Mouse (Mus musculus) forebrain, postnatal 0 days (tissue): ENCODE results near the gene Psmd10. TPM values are rescaled to one million over a fixed set of nuclear protein-coding genes. Genes with fewer than 3 reads are reported as not detected.
A peak's percentile ranks its signal among the peaks of the same experiment; 100 is the strongest.

Experiments
- ATAC-seq: fragments of 200-750 bp; cut with Nextera tagmentation; 2 replicates; pipeline ENCODE4 v1.8.0; 2017; ENCODE audit warnings: mild to moderate bottlenecking, moderate library complexity
- DNase-seq: peaks from one replicate; pipeline ENCODE4 v3.0.0-alpha.2; 2015
- H3K27ac ChIP-seq: fragments of 300-500 bp; sonication (generic); 2 replicates; pipeline ENCODE4 v1.5.1; 2014; ENCODE audit warnings: low read depth, mild to moderate bottlenecking, antibody characterized with exemption, low read length, moderate library complexity, mixed read lengths
- H3K27me3 ChIP-seq: fragments of 300-500 bp; sonication (generic); 2 replicates; pipeline ENCODE4 v1.6.1; 2014; ENCODE audit warnings: mild to moderate bottlenecking, low read length, mixed read lengths; ENCODE audit not compliant: insufficient read depth
- H3K36me3 ChIP-seq: fragments of 300-500 bp; sonication (generic); 2 replicates; pipeline ENCODE4 v1.6.1; 2014; ENCODE audit warnings: mild to moderate bottlenecking, moderate library complexity; ENCODE audit not compliant: insufficient read depth
- H3K4me1 ChIP-seq: fragments of 300-500 bp; sonication (generic); 2 replicates; pipeline ENCODE4 v1.6.1; 2014; ENCODE audit warnings: antibody characterized with exemption; ENCODE audit not compliant: insufficient read depth
- H3K4me2 ChIP-seq: fragments of 300-500 bp; sonication (generic); 2 replicates; pipeline ENCODE4 v1.6.1; 2014; ENCODE audit warnings: low read depth, mild to moderate bottlenecking, moderate library complexity
- H3K4me3 ChIP-seq: fragments of 300-500 bp; sonication (generic); 2 replicates; pipeline ENCODE4 v1.5.1; 2014; ENCODE audit warnings: low read depth, low read length, mixed read lengths
- H3K9ac ChIP-seq: fragments of 300-500 bp; sonication (generic); 2 replicates; pipeline ENCODE4 v1.6.1; 2014; ENCODE audit warnings: mild to moderate bottlenecking
- H3K9me3 ChIP-seq: fragments of 300-500 bp; sonication (generic); 2 replicates; pipeline ENCODE4 v1.6.1; 2016; ENCODE audit warnings: low read length
- CTCF ChIP-seq: sonication (generic); IDR thresholded peaks from 2 replicates; pipeline ENCODE4 v1.5.1; 2016; ENCODE audit warnings: antibody characterized with exemption, control low read depth, low read depth
- WGBS: fragments of 180-500 bp; shearing (Covaris S2); extraction: QIAGEN DNeasy Blood & Tissue Kit; methylation state at CpG from one replicate; pipeline ENCODE4 v1.1.7; 2014; 5-methylcytosine and 5-hydroxymethylcytosine counted together
- polyA plus RNA-seq: library from polyadenylated mRNA; unstranded; fragments of >200 nt; fragmentation: Nextera tagmentation; extraction: Ambion mirVana; gene quantifications from 2 replicates; pipeline ENCODE4 v1.2.1, GENCODE M21; 2015
- total RNA-seq: library from RNA; depleted of rRNA; stranded (reverse); fragments of >200 nt; gene quantifications from 2 replicates; pipeline ENCODE4 v1.2.3, GENCODE M21; 2014; rRNA removed

The Psmd10 gene
- total and polyA plus RNA-seq, 2 experiments from 2014 or later: 20.2 to 35.2 TPM

DNA sequence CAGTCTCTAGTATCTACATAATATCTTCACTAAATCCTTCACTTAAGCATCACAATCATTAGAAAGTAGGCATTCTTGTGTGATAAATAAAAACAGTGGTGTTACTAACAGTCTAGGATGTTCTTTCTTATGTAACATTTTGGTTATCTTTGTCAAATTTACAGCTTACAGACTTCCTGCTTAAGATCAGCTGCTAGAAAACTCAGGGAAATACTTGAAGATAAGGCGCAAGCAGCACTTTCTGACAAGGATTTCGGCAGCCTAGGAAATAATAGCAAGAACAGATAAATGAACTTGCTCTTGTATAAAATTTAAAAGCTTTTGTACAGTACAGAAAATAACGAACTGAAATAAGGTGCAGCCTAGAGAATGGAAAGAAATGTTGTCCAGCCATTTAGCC lies 23.3 kb downstream of the Psmd10 start:
- 75% methylated on average over 3 of the region's 3 CpGs for WGBS
- Histone ChIP-seq H3K4me1 (no peaks in the 10 kb centered on the region), H3K27me3 (no peaks in the 10 kb centered on the region), H3K9ac (no peak overlapping the region), H3K4me3 (no peak overlapping the region), H3K9me3 (no peaks in the 10 kb centered on the region), H3K27ac (no peak overlapping the region), H3K36me3 (no peaks in the 10 kb centered on the region), H3K4me2 (no peak overlapping the region)
- no peak for TF ChIP-seq CTCF
- no peak for ATAC-seq
- DNase-seq: no peak

DNA sequence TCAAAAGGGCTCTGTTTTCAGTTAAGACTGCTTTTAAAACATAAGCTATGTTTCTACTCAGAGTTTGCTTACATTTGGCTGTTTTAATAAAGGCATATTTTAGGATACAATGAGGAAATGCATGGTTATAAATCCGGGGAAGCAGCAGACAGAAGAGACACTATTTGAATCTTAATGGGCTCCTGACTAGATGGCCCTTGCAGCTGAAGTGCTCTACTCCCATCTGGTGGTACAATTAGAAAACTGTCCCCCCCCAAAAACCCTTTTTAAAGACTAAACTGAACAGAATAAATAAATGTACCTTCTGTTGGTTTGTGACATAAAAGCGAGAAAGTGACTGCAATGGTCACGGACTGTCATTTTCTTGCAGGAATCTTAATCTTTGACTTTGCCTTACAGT lies 24.5 kb downstream of the Psmd10 start:
- H3K27me3 ChIP-seq: no peaks in the 10 kb centered on the region
- ATAC-seq: peak; percentile 62
- H3K9me3 ChIP-seq: no peaks in the 10 kb centered on the region
- no peak overlapping the region for H3K27ac ChIP-seq
- no peak overlapping the region for H3K9ac ChIP-seq
- peak; percentile 25 for DNase-seq
- TF ChIP-seq CTCF: peak; percentile 60
- no peaks in the 10 kb centered on the region for H3K36me3 ChIP-seq
- no peaks in the 10 kb centered on the region for H3K4me1 ChIP-seq
- no peak overlapping the region for H3K4me2 ChIP-seq
- no peak overlapping the region for H3K4me3 ChIP-seq
- 64% methylated on average over 3 of the region's 3 CpGs for WGBS

DNA sequence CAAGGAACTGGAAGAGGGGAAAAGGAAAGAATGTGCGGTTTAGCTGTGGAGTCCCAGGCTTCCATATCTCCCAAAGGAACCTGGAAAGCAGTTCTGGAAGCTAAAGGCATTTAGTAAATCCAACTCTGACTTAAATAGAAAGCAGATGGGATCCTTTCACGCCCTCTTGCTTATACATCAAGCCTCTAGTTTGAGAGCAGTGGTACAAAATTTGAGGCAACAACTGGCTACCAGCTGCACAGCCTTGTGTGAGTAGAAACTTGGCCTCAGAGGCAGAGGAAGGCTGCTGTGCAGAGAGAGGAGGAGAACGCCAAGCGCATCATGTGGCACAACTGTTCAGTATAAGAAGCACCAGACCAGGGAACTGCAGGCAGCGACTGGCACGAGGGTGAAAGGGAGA lies 35.2 kb downstream of the Psmd10 start:
- H3K27ac ChIP-seq: no peak overlapping the region
- ATAC-seq: peak; percentile 61
- no peaks in the 10 kb centered on the region for H3K36me3 ChIP-seq
- no peak overlapping the region for H3K4me3 ChIP-seq
- no peak for DNase-seq
- no peaks in the 10 kb centered on the region for H3K9me3 ChIP-seq
- H3K4me2 ChIP-seq: no peak overlapping the region
- no peaks in the 10 kb centered on the region for H3K27me3 ChIP-seq
- H3K4me1 ChIP-seq: no peaks in the 10 kb centered on the region
- WGBS: 80% methylated on average over 6 of the region's 6 CpGs
- TF ChIP-seq CTCF: no peak
- H3K9ac ChIP-seq: no peak overlapping the region

DNA sequence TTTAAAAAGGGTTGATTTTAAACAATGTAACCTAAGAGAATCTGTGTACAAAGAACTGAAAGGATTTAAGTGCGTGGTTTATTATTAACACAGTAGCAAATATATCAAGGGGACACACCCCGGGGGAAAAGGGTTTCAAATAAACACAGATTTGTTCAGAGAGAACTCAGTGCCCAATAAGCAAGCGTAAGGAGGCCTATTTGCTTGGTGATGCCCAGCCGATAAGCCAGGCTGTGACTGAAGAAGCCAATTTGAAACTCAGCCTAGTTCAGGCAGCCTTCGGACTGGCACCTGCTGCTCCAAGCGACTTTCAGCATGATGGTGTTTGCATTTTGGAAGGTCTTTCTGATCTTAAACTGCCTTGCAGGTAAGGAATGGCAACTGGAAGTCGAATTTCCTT lies 49.2 kb downstream of the Psmd10 start, which contains the start of gene Vsig1:
Vsig1 (plus strand) TSS at position 249 of the 400 bp plus-strand sequence.
- ATAC-seq: no peak

DNA sequence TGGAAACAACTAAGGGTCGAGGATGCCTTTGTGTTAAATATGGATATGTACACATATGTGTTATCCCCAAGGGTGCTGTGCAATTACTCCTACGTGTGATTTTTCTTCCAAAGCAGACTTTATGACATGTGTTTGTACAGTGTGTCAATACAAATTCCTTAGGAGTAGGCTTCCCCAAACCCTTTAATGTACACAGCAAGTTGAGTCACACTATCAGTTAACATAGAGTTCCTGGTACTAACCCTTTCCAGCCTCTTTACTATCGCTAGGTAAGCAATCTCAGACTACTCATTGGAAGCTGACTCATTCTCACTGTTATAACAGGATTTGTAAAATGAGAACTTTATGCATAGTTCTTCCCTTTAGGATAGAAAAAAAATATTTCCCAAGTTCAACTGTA lies 53.0 kb downstream of the Psmd10 start:
- DNase-seq: no peak
- H3K9ac ChIP-seq: no peak overlapping the region
- 89% methylated on average over 3 of the region's 3 CpGs for WGBS
- no peaks in the 10 kb centered on the region for H3K27me3 ChIP-seq
- no peak overlapping the region for H3K27ac ChIP-seq
- TF ChIP-seq CTCF: no peak
- H3K4me2 ChIP-seq: no peak overlapping the region
- no peak for ATAC-seq
- no peaks in the 10 kb centered on the region for H3K36me3 ChIP-seq
- no peaks in the 10 kb centered on the region for H3K9me3 ChIP-seq
- no peak overlapping the region for H3K4me3 ChIP-seq
- no peaks in the 10 kb centered on the region for H3K4me1 ChIP-seq

More for the DNA sequence above, 49.2 kb downstream of the Psmd10 start, which contains the start of gene Vsig1:
- H3K9me3 ChIP-seq: no peaks in the 10 kb centered on the region
- WGBS: 70% methylated on average over 7 of the region's 7 CpGs
- no peaks in the 10 kb centered on the region for H3K36me3 ChIP-seq
- no peaks in the 10 kb centered on the region; the same call in 1 of the 2 replicates for H3K27me3 ChIP-seq
- H3K4me3 ChIP-seq: no peak within 1 kb of the TSS
- H3K4me2 ChIP-seq: no peak within 1 kb of the TSS
- DNase-seq: no peak
- no peak for TF ChIP-seq CTCF
- no peak within 1 kb of the TSS for H3K27ac ChIP-seq
- H3K4me1 ChIP-seq: no peaks in the 10 kb centered on the region
- no peak within 1 kb of the TSS for H3K9ac ChIP-seq

Other genes starting within 250 kb of the Psmd10 start
- gene Tex13b, start 143.3 kb downstream of the Psmd10 start, total RNA-seq: not detected in 2 replicates
- not detected in 2 replicates for gene Tex13b, start 143.3 kb downstream of the Psmd10 start, polyA plus RNA-seq
- gene Vsig1, start 49.1 kb downstream of the Psmd10 start, total RNA-seq: not detected in 2 replicates
- gene Vsig1, start 49.1 kb downstream of the Psmd10 start, polyA plus RNA-seq: 0.12 TPM in 1 of 2 replicates, not detected in the other
- gene Atg4a, start 179 bp upstream of the Psmd10 start, total RNA-seq: 14.3 and 17.8 TPM in 2 replicates
- 9.8 and 11.4 TPM in 2 replicates for gene Atg4a, start 179 bp upstream of the Psmd10 start, polyA plus RNA-seq